ENCODE assay signal across 14 mouse cellular contexts in genomic region chr10:68112983-68113382, GRCm38 (mm10).
DNase-seq lines count a peak whose midpoint lies in the region; ATAC-seq and TF ChIP-seq lines count a peak whose summit lies in the region.
"Had no signal": no experiment of that assay in that cellular context is flagged by ENCODE, and none has a peak within 500 bp of the region (broad histone marks: within the 10 kb centered on the region; RNA-seq: fewer than 3 reads in every experiment).

No protein-coding gene starts in this region.

- H3K36me3 ChIP-seq in lung, postnatal 0 days (ENCODE audit: insufficient read depth, low read length): peaks cover 38% of the 10 kb centered on the region
- H3K36me3 ChIP-seq in forebrain, postnatal 0 days (ENCODE audit: insufficient read depth): peaks cover 3% of the 10 kb centered on the region; the same call in 1 of the 2 replicates
- H3K36me3 ChIP-seq in neural tube, embryonic 14.5 days (ENCODE audit: control insufficient read depth, insufficient read depth, low read length): no peaks in the 10 kb centered on the region
- peaks cover 32% of the 10 kb centered on the region for H3K36me3 ChIP-seq in heart, adult 2 months (ENCODE audit: control insufficient read depth, insufficient read depth, low read length)
- H3K36me3 ChIP-seq: midbrain, embryonic 12.5 days had no signal

- H3K27me3 ChIP-seq in lung, postnatal 0 days (replicated peaks; ENCODE audit: insufficient read depth, low read length): no peaks in the 10 kb centered on the region
- no peaks in the 10 kb centered on the region for H3K27me3 ChIP-seq in forebrain, postnatal 0 days (ENCODE audit: insufficient read depth, low read length)
- no peaks in the 10 kb centered on the region for H3K27me3 ChIP-seq in neural tube, embryonic 14.5 days (ENCODE audit: control insufficient read depth, insufficient read depth, low read length)
- H3K27me3 ChIP-seq in heart, adult 2 months (ENCODE audit: control insufficient read depth, insufficient read depth, low read length): no peaks in the 10 kb centered on the region
- H3K27me3 ChIP-seq: liver, embryonic 15.5 days; midbrain, embryonic 12.5 days; Patski had no signal

- intact Hi-C loops in heart, postnatal 25 days (cut with DNase I): no loop called here
- intact Hi-C loops in heart, adult 2 months (cut with DNase I): no loop called here

- TF ChIP-seq POLR2A in heart, adult 2 months (IDR thresholded peaks at IDR 0.05; ENCODE audit: insufficient read depth, low read depth, low read length): no peak

- no peak overlapping the region for H3K27ac ChIP-seq in lung, postnatal 0 days (ENCODE audit: low read length)
- no peak overlapping the region for H3K27ac ChIP-seq in forebrain, postnatal 0 days (ENCODE audit: low read depth, low read length)
- no peak overlapping the region for H3K27ac ChIP-seq in neural tube, embryonic 14.5 days (ENCODE audit: low read depth, low read length)
- no peak overlapping the region; the same call in 1 of the 2 replicates for H3K27ac ChIP-seq in heart, adult 2 months
- H3K27ac ChIP-seq: liver, embryonic 15.5 days; midbrain, embryonic 12.5 days had no signal

- no peaks in the 10 kb centered on the region for H3K4me1 ChIP-seq in lung, postnatal 0 days (ENCODE audit: insufficient read depth, low read depth, low read length)
- H3K4me1 ChIP-seq in forebrain, postnatal 0 days (ENCODE audit: insufficient read depth): peaks cover 3% of the 10 kb centered on the region; the same call in 1 of the 2 replicates
- peaks cover 4% of the 10 kb centered on the region; the same call in 1 of the 2 replicates for H3K4me1 ChIP-seq in neural tube, embryonic 14.5 days (ENCODE audit: control insufficient read depth, insufficient read depth, low read length)
- peaks cover 18% of the 10 kb centered on the region for H3K4me1 ChIP-seq in heart, adult 2 months (ENCODE audit: control insufficient read depth, insufficient read depth, low read length)

- no peak for TF ChIP-seq EP300 in lung, postnatal 0 days (IDR thresholded peaks at IDR 0.05)
- TF ChIP-seq EP300 in heart, adult 2 months (IDR thresholded peaks at IDR 0.05; ENCODE audit: insufficient read depth, low read depth, low read length): no peak

- peak; percentile 56 for DNase-seq in heart, adult 11 months
- no peak for DNase-seq in heart, postnatal 25 days (ENCODE audit: low spot score)
- DNase-seq in lung, postnatal 0 days (ENCODE audit: low spot score): no peak
- no peak for DNase-seq in lung, postnatal 25 days (ENCODE audit: low spot score)
- peak; percentile 60 for DNase-seq in forebrain, postnatal 0 days
- no peak for DNase-seq in heart, adult 2 months
- DNase-seq: adrenal gland, adult 2 months; kidney, postnatal 14 days; right cerebral cortex, postnatal 4 days; thymus, postnatal 25 days had no signal

- no peak overlapping the region for H3K9ac ChIP-seq in lung, postnatal 0 days (replicated peaks; ENCODE audit: low read depth)
- H3K9ac ChIP-seq in forebrain, postnatal 0 days: no peak overlapping the region
- H3K9ac ChIP-seq in neural tube, embryonic 14.5 days (replicated peaks; ENCODE audit: low read depth, low read length): no peak overlapping the region
- no peak overlapping the region for H3K9ac ChIP-seq in heart, adult 2 months (ENCODE audit: low read depth, low read length)
- H3K9ac ChIP-seq: liver, embryonic 15.5 days; midbrain, embryonic 12.5 days had no signal

- no peaks in the 10 kb centered on the region; the same call in 1 of the 2 replicates for H3K79me2 ChIP-seq in heart, adult 2 months (replicated peaks; ENCODE audit: control insufficient read depth, insufficient read depth, low read length)

- H3K9me3 ChIP-seq in lung, postnatal 0 days (ENCODE audit: low read length): no peaks in the 10 kb centered on the region
- no peaks in the 10 kb centered on the region for H3K9me3 ChIP-seq in forebrain, postnatal 0 days (ENCODE audit: low read length)
- H3K9me3 ChIP-seq in neural tube, embryonic 14.5 days (ENCODE audit: control insufficient read depth, low read length): no peaks in the 10 kb centered on the region
- H3K9me3 ChIP-seq: liver, embryonic 15.5 days; midbrain, embryonic 12.5 days had no signal

- H3K4me3 ChIP-seq in lung, postnatal 0 days (ENCODE audit: low read depth, low read length): no peak overlapping the region
- H3K4me3 ChIP-seq in forebrain, postnatal 0 days (ENCODE audit: low read depth, low read length): no peak overlapping the region
- no peak overlapping the region for H3K4me3 ChIP-seq in neural tube, embryonic 14.5 days (ENCODE audit: low read depth, low read length)
- no peak overlapping the region for H3K4me3 ChIP-seq in heart, adult 2 months
- H3K4me3 ChIP-seq: liver, embryonic 15.5 days; midbrain, embryonic 12.5 days had no signal

- no peak for TF ChIP-seq CTCF in lung, postnatal 0 days (IDR thresholded peaks at IDR 0.05)
- TF ChIP-seq CTCF in forebrain, postnatal 0 days (IDR thresholded peaks at IDR 0.05; ENCODE audit: low read depth): no peak
- TF ChIP-seq CTCF in heart, adult 2 months (IDR thresholded peaks at IDR 0.05): no peak

- 59% methylated on average over 8 of the region's 8 CpGs for WGBS in lung, postnatal 0 days
- WGBS in forebrain, postnatal 0 days: 19% methylated on average over 8 of the region's 8 CpGs
- 42% methylated on average over 8 of the region's 8 CpGs for WGBS in neural tube, embryonic 14.5 days
- WGBS in heart, adult 2 months: 83% methylated on average over 8 of the region's 8 CpGs

- ATAC-seq in lung, postnatal 0 days: peak; percentile 26; the same call in 1 of the 2 replicates
- ATAC-seq in forebrain, postnatal 0 days: no peak; the same call in 1 of the 2 replicates
- ATAC-seq in neural tube, embryonic 14.5 days (ENCODE audit: low read depth): peak; percentile 67; the same call in 1 of the 2 replicates
- ATAC-seq: Patski had no signal

- no peak overlapping the region for H3K4me2 ChIP-seq in lung, postnatal 0 days (replicated peaks; ENCODE audit: low read depth, low read length)
- H3K4me2 ChIP-seq in forebrain, postnatal 0 days (ENCODE audit: low read depth): peak overlapping the region; percentile 2
- no peak overlapping the region for H3K4me2 ChIP-seq in neural tube, embryonic 14.5 days (ENCODE audit: low read depth, low read length)
- H3K4me2 ChIP-seq: liver, embryonic 15.5 days; midbrain, embryonic 12.5 days had no signal

Comparison
In these comparisons a context has a peak if more than half of its experiments do, and no peak if none do; other contexts are left out.
1. DNase-seq: peak in heart, adult 11 months (single experiment) and forebrain, postnatal 0 days (single experiment); none in heart, postnatal 25 days (single experiment), lung, postnatal 0 days (single experiment), lung, postnatal 25 days (single experiment) and heart, adult 2 months (0 of 2).